Mouse (Mus musculus) megakaryocyte, embryonic 14.5 days (primary cell): Measurements from ENCODE around the gene Chtop.

Source experiments
- FLI1 ChIP-seq: IDR thresholded peaks from 2 replicates; pipeline ENCODE4 v1.6.1; 2012; ENCODE audit warnings: low read length, inconsistent platforms, mixed read lengths
- GATA1 ChIP-seq: IDR thresholded peaks from 3 replicates; pipeline ENCODE4 v1.6.1; 2012; ENCODE audit warnings: mixed read lengths, low read length, inconsistent platforms, borderline replicate concordance

- TF ChIP-seq GATA1: no peak
- no peak for TF ChIP-seq FLI1
These were observed 43.0 kb downstream of the Chtop start for GRCm38 (mm10) chr3:90466311-90466766.
